Mouse (Mus musculus): ENCODE results near the gene Hes6.

DNA sequence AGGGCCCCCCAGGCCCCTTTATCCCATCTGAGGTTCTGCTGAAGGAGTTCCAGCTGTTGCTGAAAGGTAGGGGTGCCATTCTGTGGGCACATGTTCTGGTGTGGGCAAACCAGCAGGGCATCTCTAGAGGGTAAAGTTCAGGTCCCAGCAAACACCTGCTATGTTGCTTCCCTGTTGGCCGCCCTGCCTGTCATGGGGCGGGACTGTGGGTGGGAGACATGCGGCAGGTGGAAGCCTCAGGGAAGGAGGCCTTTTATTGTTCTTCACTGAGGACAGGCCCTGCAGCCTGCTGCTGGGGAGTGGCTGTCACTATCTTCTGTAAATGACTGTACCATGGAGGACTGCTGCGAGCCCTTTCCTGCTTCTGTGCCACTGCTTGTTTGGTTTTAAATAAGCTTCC lies 44.4 kb downstream of the Hes6 start:
- no peak for TF ChIP-seq CTCF (IDR thresholded peaks at IDR 0.05; ENCODE audit: borderline replicate concordance, extremely low read depth, insufficient read depth, insufficient read length)
- no peak for TF ChIP-seq POLR2A (IDR thresholded peaks at IDR 0.05; ENCODE audit: borderline replicate concordance, extremely low read depth, insufficient read depth, insufficient read length, poor library complexity, severe bottlenecking)

All from brain, embryonic 14.5 days (tissue).